Mouse (Mus musculus): ENCODE results near the gene Msx2. TPM values are rescaled to one million over a fixed set of nuclear protein-coding genes. Genes with fewer than 3 reads are reported as not detected.

Gene Msx2
- polyA plus RNA-seq, 1 experiment from 2014 or later = 0.07 TPM

- H3K36me3 ChIP-seq (ENCODE audit: insufficient read depth, low read length) = no peaks in the 10 kb centered on the region
- H3K9me3 ChIP-seq (ENCODE audit: low read length) = no peaks in the 10 kb centered on the region
- H3K4me3 ChIP-seq (ENCODE audit: low read depth, low read length) = no peak overlapping the region
- TF ChIP-seq CTCF (IDR thresholded peaks at IDR 0.05) (no peak), EP300 (IDR thresholded peaks at IDR 0.05) (no peak)
- peaks cover 7% of the 10 kb centered on the region; the same call in 1 of the 2 replicates for H3K4me1 ChIP-seq (ENCODE audit: insufficient read depth, low read depth, low read length)
- H3K9ac ChIP-seq (replicated peaks; ENCODE audit: low read depth) = no peak overlapping the region
- H3K27ac ChIP-seq (ENCODE audit: low read length) = no peak overlapping the region
- H3K27me3 ChIP-seq (replicated peaks; ENCODE audit: insufficient read depth, low read length) = peaks cover 67% of the 10 kb centered on the region
- ATAC-seq (no peak), DNase-seq (ENCODE audit: low spot score) (no peak)
- WGBS = 18% methylated on average over 6 of the region's 6 CpGs
- H3K4me2 ChIP-seq (replicated peaks; ENCODE audit: low read depth, low read length) = no peak overlapping the region
Measured at GRCm38 (mm10) chr13:53474491-53474890, 1.6 kb upstream of the Msx2 start.

GRCm38 (mm10) chr13:53473991-53474390, 1.1 kb upstream of the Msx2 start:
- H3K9ac ChIP-seq (replicated peaks; ENCODE audit: low read depth) = no peak overlapping the region
- H3K4me1 ChIP-seq (ENCODE audit: insufficient read depth, low read depth, low read length) = peaks cover 7% of the 10 kb centered on the region; the same call in 1 of the 2 replicates
- DNase-seq (ENCODE audit: low spot score) (no peak), ATAC-seq (no peak)
- H3K4me2 ChIP-seq (replicated peaks; ENCODE audit: low read depth, low read length) = no peak overlapping the region
- peaks cover 67% of the 10 kb centered on the region for H3K27me3 ChIP-seq (replicated peaks; ENCODE audit: insufficient read depth, low read length)
- no peak overlapping the region for H3K4me3 ChIP-seq (ENCODE audit: low read depth, low read length)
- no peaks in the 10 kb centered on the region for H3K36me3 ChIP-seq (ENCODE audit: insufficient read depth, low read length)
- 23% methylated on average over 5 of the region's 5 CpGs for WGBS
- H3K27ac ChIP-seq (ENCODE audit: low read length) = no peak overlapping the region
- no peak for TF ChIP-seq EP300 (IDR thresholded peaks at IDR 0.05)
- TF ChIP-seq CTCF (IDR thresholded peaks at IDR 0.05) = no peak
- no peaks in the 10 kb centered on the region for H3K9me3 ChIP-seq (ENCODE audit: low read length)

- H3K36me3 ChIP-seq (ENCODE audit: insufficient read depth, low read length) = no peaks in the 10 kb centered on the region
- no peaks in the 10 kb centered on the region for H3K9me3 ChIP-seq (ENCODE audit: low read length)
- no peak for ATAC-seq
- no peak overlapping the region for H3K27ac ChIP-seq (ENCODE audit: low read length)
- no peak for DNase-seq (ENCODE audit: low spot score)
- TF ChIP-seq EP300 (IDR thresholded peaks at IDR 0.05) (no peak), CTCF (IDR thresholded peaks at IDR 0.05) (no peak)
- peaks cover 69% of the 10 kb centered on the region for H3K27me3 ChIP-seq (replicated peaks; ENCODE audit: insufficient read depth, low read length)
- WGBS = 16% methylated on average over 4 of the region's 4 CpGs
- peaks cover 7% of the 10 kb centered on the region; the same call in 1 of the 2 replicates for H3K4me1 ChIP-seq (ENCODE audit: insufficient read depth, low read depth, low read length)
- no peak overlapping the region; the same call in 1 of the 2 replicates for H3K4me3 ChIP-seq (ENCODE audit: low read depth, low read length)
- no peak overlapping the region for H3K9ac ChIP-seq (replicated peaks; ENCODE audit: low read depth)
- H3K4me2 ChIP-seq (replicated peaks; ENCODE audit: low read depth, low read length) = no peak overlapping the region
Measured at GRCm38 (mm10) chr13:53473291-53473690, 417 bp upstream of the Msx2 start.

- Histone ChIP-seq H3K4me3 (ENCODE audit: low read depth, low read length) (peak overlapping the region; percentile 47), H3K4me1 (ENCODE audit: insufficient read depth, low read depth, low read length) (peaks cover 7% of the 10 kb centered on the region; the same call in 1 of the 2 replicates), H3K36me3 (ENCODE audit: insufficient read depth, low read length) (no peaks in the 10 kb centered on the region), H3K9ac (replicated peaks; ENCODE audit: low read depth) (no peak overlapping the region), H3K4me2 (replicated peaks; ENCODE audit: low read depth, low read length) (peak overlapping the region; percentile 75), H3K9me3 (ENCODE audit: low read length) (no peaks in the 10 kb centered on the region), H3K27ac (ENCODE audit: low read length) (no peak overlapping the region), H3K27me3 (replicated peaks; ENCODE audit: insufficient read depth, low read length) (peaks cover 73% of the 10 kb centered on the region)
- under 1% methylated on average over 49 of the region's 50 CpGs for WGBS
- TF ChIP-seq CTCF (IDR thresholded peaks at IDR 0.05) (no peak), EP300 (IDR thresholded peaks at IDR 0.05) (no peak)
- no peak for DNase-seq (ENCODE audit: low spot score)
- ATAC-seq = peak; percentile 59
Measured at GRCm38 (mm10) chr13:53471926-53472613, 804 bp downstream of the Msx2 start.

DNA sequence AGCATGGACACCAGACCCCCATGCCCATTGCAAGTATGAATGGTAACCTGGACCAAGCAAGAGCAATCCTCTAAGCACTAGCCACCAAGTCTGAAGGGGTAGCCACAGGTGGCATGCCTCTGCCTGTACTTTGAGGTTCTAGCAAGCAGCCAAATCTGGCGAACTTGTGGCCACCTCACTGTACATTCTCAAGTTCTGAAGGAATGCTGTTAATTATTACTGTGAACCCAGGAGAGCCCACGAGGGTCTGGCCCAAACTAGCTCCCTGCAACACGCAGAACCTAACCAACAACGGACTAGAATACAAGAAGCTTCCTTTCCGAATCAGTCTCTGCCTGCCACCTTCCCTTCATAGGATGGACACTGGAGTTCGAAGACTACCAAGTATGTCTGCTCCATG, 1.5 kb downstream of the Msx2 start:
- Histone ChIP-seq H3K9ac (replicated peaks; ENCODE audit: low read depth) (no peak overlapping the region), H3K4me1 (ENCODE audit: insufficient read depth, low read depth, low read length) (peaks cover 7% of the 10 kb centered on the region; the same call in 1 of the 2 replicates), H3K36me3 (ENCODE audit: insufficient read depth, low read length) (no peaks in the 10 kb centered on the region), H3K4me2 (replicated peaks; ENCODE audit: low read depth, low read length) (no peak overlapping the region), H3K27me3 (replicated peaks; ENCODE audit: insufficient read depth, low read length) (peaks cover 75% of the 10 kb centered on the region), H3K27ac (ENCODE audit: low read length) (no peak overlapping the region), H3K9me3 (ENCODE audit: low read length) (no peaks in the 10 kb centered on the region), H3K4me3 (ENCODE audit: low read depth, low read length) (no peak overlapping the region)
- WGBS = 14% methylated on average over 6 of the region's 6 CpGs
- DNase-seq (ENCODE audit: low spot score) (no peak), ATAC-seq (no peak)
- no peak for TF ChIP-seq EP300 (IDR thresholded peaks at IDR 0.05)
- no peak for TF ChIP-seq CTCF (IDR thresholded peaks at IDR 0.05)

DNA sequence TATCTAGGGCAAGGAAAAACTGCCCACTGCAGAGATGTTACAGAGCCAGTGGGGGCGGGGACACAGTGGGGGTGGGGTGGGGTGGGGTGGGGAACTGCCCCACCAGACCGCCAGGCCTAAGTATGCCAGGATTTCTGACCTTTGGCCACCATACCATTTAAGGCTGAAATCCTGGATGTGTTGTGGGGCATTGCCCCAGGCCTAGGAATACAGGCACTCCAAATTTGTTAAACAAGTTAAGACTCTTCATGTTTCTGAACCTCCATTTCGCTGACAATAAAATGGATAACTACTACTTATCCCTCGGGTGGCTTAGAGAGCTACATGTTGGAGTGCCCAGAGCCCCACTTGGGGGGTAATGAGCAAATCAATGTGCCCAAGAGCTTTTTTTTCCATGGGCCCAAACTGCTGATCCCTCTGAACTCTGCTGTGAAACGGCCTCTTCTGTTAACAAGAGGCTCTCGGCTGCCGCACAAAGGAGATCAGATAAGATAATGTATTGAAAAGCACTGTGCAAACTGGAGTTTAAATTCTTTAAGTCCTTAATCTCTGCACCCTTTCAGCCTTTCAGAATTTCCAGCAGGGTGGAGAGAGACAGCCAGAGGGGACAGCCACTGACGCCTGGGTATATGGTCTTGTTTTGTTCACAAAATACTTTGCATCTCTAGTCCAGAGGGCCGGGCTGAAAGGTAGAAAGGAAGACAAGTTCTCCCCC, 2.3 kb downstream of the Msx2 start:
- H3K27me3 ChIP-seq (replicated peaks; ENCODE audit: insufficient read depth, low read length) = peaks cover 75% of the 10 kb centered on the region
- H3K9ac ChIP-seq (replicated peaks; ENCODE audit: low read depth) = no peak overlapping the region
- H3K4me2 ChIP-seq (replicated peaks; ENCODE audit: low read depth, low read length) = no peak overlapping the region
- peaks cover 6% of the 10 kb centered on the region; the same call in 1 of the 2 replicates for H3K4me1 ChIP-seq (ENCODE audit: insufficient read depth, low read depth, low read length)
- H3K36me3 ChIP-seq (ENCODE audit: insufficient read depth, low read length) = no peaks in the 10 kb centered on the region
- H3K4me3 ChIP-seq (ENCODE audit: low read depth, low read length) = no peak overlapping the region
- H3K9me3 ChIP-seq (ENCODE audit: low read length) = no peaks in the 10 kb centered on the region
- no peak for TF ChIP-seq EP300 (IDR thresholded peaks at IDR 0.05)
- TF ChIP-seq CTCF (IDR thresholded peaks at IDR 0.05) = no peak
- ATAC-seq (no peak), DNase-seq (ENCODE audit: low spot score) (no peak)
- no peak overlapping the region for H3K27ac ChIP-seq (ENCODE audit: low read length)
- WGBS = 20% methylated on average over 9 of the region's 9 CpGs

Data from lung, postnatal 0 days (tissue).